In genomic region chr11:6586660-6587059, GRCm38 (mm10) we compare ENCODE assay signal across 8 mouse cellular contexts. TPM values are rescaled to one million over a fixed set of nuclear protein-coding genes. Genes with fewer than 3 reads are reported as not detected.
DNase-seq lines count a peak whose midpoint lies in the region; ATAC-seq and TF ChIP-seq lines count a peak whose summit lies in the region.
"Had no signal": no experiment of that assay in that cellular context is flagged by ENCODE, and none has a peak within 500 bp of the region (broad histone marks: within the 10 kb centered on the region; RNA-seq: fewer than 3 reads in every experiment).

No protein-coding gene starts in this region.

- H3K4me1 ChIP-seq in ES-E14 (ENCODE audit: control insufficient read depth in 2 of 2, insufficient read depth in 2 of 2, low read length in 2 of 2, poor library complexity in 1 of 2), result peaks cover 3 to 8% of the 10 kb centered on the region in 2 experiments; a peak in 1 of 4 replicates

- ATAC-seq in monocyte, adult 5-6 weeks (replicated peaks; ENCODE audit: insufficient number of reproducible peaks, low FRiP score, low TSS enrichment, poor library complexity, severe bottlenecking), result peak; percentile 65

- H3K9me3 ChIP-seq in ES-E14 (ENCODE audit: control insufficient read depth, insufficient read depth, low read depth, low read length), result no peaks in the 10 kb centered on the region

- in situ Hi-C loops in ES-E14 (cut with MboI; ENCODE audit: low sequenced_read_pairs in 2 of 2, unreplicated experiment in 2 of 2), result no loop called here

- peak; percentile 61 for TF ChIP-seq CTCF in layer of hippocampus, adult 2 months (conservative IDR thresholded peaks at IDR 0.05)

- H3K9ac ChIP-seq in ES-E14 (ENCODE audit: insufficient read depth, low read depth, low read length, poor library complexity, severe bottlenecking), result no peak overlapping the region

- no peak for DNase-seq in layer of hippocampus, adult 2 months (ENCODE audit: low spot score in 2 of 2)
- no peak for DNase-seq in layer of hippocampus, postnatal 25 days (ENCODE audit: extremely low spot score in 1 of 2, low spot score in 1 of 2)
- no peak for DNase-seq in ES-E14 (ENCODE audit: low read depth, low spot score)
- peak; percentile 69 for DNase-seq in brain, adult 2 months (ENCODE audit: low read depth, low spot score)
- DNase-seq in embryo, embryonic 10 days (ENCODE audit: low spot score), result no peak
- no peak for DNase-seq in layer of hippocampus, adult 9-10 months (ENCODE audit: low spot score)
- DNase-seq: embryo, embryonic 11 days had no signal

- H3K27ac ChIP-seq in layer of hippocampus, adult 2 months, result peak overlapping the region; percentile 28; the same call in 1 of the 2 replicates
- H3K27ac ChIP-seq in ES-E14 (ENCODE audit: insufficient read depth, low read depth, low read length, poor library complexity, severe bottlenecking), result no peak overlapping the region

- H3K36me3 ChIP-seq in ES-E14 (ENCODE audit: control insufficient read depth, insufficient read depth, low read length, poor library complexity, severe bottlenecking), result peaks cover 3% of the 10 kb centered on the region; the same call in 1 of the 2 replicates

- no peak overlapping the region for H3K4me3 ChIP-seq in layer of hippocampus, adult 2 months
- no peak overlapping the region for H3K4me3 ChIP-seq in ES-E14 (ENCODE audit: insufficient read depth in 1 of 2, low read depth in 1 of 2, low read length in 2 of 2, poor library complexity in 1 of 2, severe bottlenecking in 1 of 2)

TF ChIP-seq in ES-E14, 5 proteins besides CTCF, POLR2A, EP300 and RAD21:
- no peak for TF ChIP-seq CHD2 (IDR thresholded peaks at IDR 0.05; ENCODE audit: low read depth, low read length)
- no peak for TF ChIP-seq MAFK (IDR thresholded peaks at IDR 0.05; ENCODE audit: insufficient read depth, low read depth, low read length)
- no peak for TF ChIP-seq HCFC1 (IDR thresholded peaks at IDR 0.05; ENCODE audit: borderline replicate concordance, insufficient read depth, low read length)
- 0 out of 2 replicates have a peak, but pooled peaks have one; percentile 43 for TF ChIP-seq ZNF384 (IDR thresholded peaks at IDR 0.05; ENCODE audit: low read depth, low read length)

RNA-seq across cellular contexts. Expression of gene Nacad, which starts 19.2 kb away (rescaled TPM):
- 10 to 100 TPM; 36.9 to 37.1 TPM for total RNA-seq in layer of hippocampus, adult 2 months (2021)
- total RNA-seq in layer of hippocampus, postnatal 25 days (2021), result 10 to 100 TPM; 43.8 to 44.9 TPM
- 0.85 and 1.4 TPM in 2 replicates for total RNA-seq in ES-E14 (2012; rRNA removed)
- 0.78 to 2.7 TPM (median 0.85 TPM) in 3 replicates for total RNA-seq in monocyte, adult 5-6 weeks (2017)

RNA-seq across cellular contexts. Expression of gene Tbrg4, which starts 39.2 kb away (rescaled TPM):
- 10 to 100 TPM; 42.9 to 52.9 TPM for total RNA-seq in layer of hippocampus, adult 2 months (2021)
- 10 to 100 TPM; 45.0 to 53.0 TPM for total RNA-seq in layer of hippocampus, postnatal 25 days (2021)
- 178 and 226 TPM in 2 replicates for total RNA-seq in ES-E14 (2012; rRNA removed)
- total RNA-seq in monocyte, adult 5-6 weeks (2017), result 14.7 to 21.2 TPM (median 15.2 TPM) in 3 replicates

RNA-seq across cellular contexts. Expression of gene Ccm2, which starts 40.0 kb away (rescaled TPM):
- 10 to 100 TPM; 50.2 to 55.8 TPM for total RNA-seq in layer of hippocampus, adult 2 months (2021)
- 10 to 100 TPM; 51.8 to 54.9 TPM for total RNA-seq in layer of hippocampus, postnatal 25 days (2021)
- 27.8 and 36.7 TPM in 2 replicates for total RNA-seq in ES-E14 (2012; rRNA removed)
- total RNA-seq in monocyte, adult 5-6 weeks (2017), result 148 to 199 TPM (median 172 TPM) in 3 replicates

RNA-seq across cellular contexts. Expression of gene Wap, which starts 51.8 kb away (rescaled TPM):
- total RNA-seq in layer of hippocampus, adult 2 months (2021), result not detected
- total RNA-seq in layer of hippocampus, postnatal 25 days (2021), result not detected
- not detected in 2 replicates for total RNA-seq in ES-E14 (2012; rRNA removed)
- not detected in 3 replicates for total RNA-seq in monocyte, adult 5-6 weeks (2017)

Comparison
In these comparisons a context has a peak if more than half of its experiments do, and no peak if none do; other contexts are left out.
1. RNA of gene Nacad, which starts 19.2 kb away (total RNA-seq): 43.8 to 44.9 TPM in layer of hippocampus, postnatal 25 days and 36.9 to 37.1 TPM in layer of hippocampus, adult 2 months; 0.78 to 2.7 TPM in monocyte, adult 5-6 weeks and 0.85 to 1.4 TPM in ES-E14; every median in the first group is over 10 times any median in the second.